Mouse (Mus musculus): ENCODE results near the gene Olfr1016. TPM values are rescaled to one million over a fixed set of nuclear protein-coding genes. Genes with fewer than 3 reads are reported as not detected.

Olfr1016 gene
- not detected for total RNA-seq (2021)

- intact Hi-C loops (cut with DNase I) = no loop called here
These were observed at the start of gene Olfr1016 for GRCm38 (mm10) chr2:85802444-85802843. Olfr1016 (minus strand) TSS chr2:85802544.

GRCm38 (mm10) chr2:85846730-85847129, 44.4 kb upstream of the Olfr1016 start, which contains the start of gene Olfr1020:
Olfr1020 (plus strand) TSS chr2:85847030.
- no peak for DNase-seq
- intact Hi-C loops (cut with DNase I) = no loop called here

More at GRCm38 (mm10) chr2:85802444-85802843, at the start of gene Olfr1016:
- no peak for DNase-seq

DNA sequence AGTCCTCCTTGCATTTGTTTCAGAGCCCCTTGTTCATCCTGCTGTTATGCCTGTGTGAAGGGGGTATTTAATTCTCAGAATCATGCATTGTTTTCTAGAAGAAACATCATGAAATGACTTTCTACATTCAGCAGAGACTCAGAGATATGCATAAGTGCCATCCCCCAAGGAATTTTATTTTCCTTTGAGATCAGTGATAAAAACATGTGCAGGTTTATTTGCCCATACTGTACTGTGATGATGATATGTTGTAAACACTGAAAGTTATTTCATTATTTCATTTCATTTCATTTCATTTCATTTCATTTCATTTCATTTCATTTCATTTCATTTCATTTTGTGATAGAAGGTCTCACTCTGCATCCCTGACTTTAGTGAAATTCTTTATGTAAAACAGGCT, 43.0 kb upstream of the Olfr1016 start, which contains the start of gene Olfr1019:
TSS of gene Olfr1019 (minus strand) at position 101 of the 400 bp plus-strand sequence.
- intact Hi-C loops (cut with DNase I) = no loop called here
- no peak for DNase-seq

DNA sequence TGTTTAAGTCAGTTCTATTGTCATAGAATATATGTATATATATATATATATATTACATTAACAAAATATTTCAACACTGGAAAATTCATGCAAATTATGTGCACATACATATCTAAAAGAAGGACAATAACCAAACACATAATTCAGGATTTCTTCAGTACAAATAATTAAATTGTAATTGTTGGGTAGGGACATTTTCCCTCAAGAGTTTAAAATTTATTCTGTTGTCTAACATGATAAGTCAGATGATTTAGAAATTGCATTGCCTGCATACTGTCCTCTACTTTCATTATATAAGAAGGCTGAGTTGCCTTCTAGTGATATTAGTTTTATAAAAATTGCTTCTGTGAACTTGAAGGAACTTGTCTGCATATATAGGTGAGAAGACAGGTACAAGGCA, 15.8 kb upstream of the Olfr1016 start, which contains the start of gene Olfr1018:
TSS of gene Olfr1018 (plus strand) at position 301 of the 400 bp plus-strand sequence.
- no peak for DNase-seq
- intact Hi-C loops (cut with DNase I) = no loop called here

GRCm38 (mm10) chr2:85804501-85804900, 2.2 kb upstream of the Olfr1016 start:
- intact Hi-C loops (cut with DNase I) = no loop called here
- DNase-seq = no peak

DNA sequence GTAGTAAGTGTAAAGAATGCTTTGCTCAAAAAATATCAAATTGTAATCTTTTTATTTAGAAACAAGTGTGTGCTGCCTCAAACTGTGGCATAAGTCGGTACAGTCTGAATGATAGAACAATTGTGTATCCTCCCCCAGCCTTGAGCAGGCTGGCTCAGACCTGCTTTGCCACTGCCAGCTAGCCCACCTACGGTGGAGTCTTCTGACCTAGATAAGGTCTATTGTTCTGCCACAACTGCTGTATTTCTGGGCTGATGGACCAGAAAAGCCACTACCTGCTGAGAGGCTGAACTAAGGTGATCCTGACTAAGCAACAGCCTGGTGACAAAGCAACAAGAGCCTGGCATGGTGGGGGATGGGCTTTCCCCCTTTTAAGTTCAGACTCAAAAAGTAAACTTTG, 10.0 kb downstream of the Olfr1016 start:
- no peak for DNase-seq
- intact Hi-C loops (cut with DNase I) = no loop called here

GRCm38 (mm10) chr2:85781717-85782116, 20.6 kb downstream of the Olfr1016 start, which contains the start of gene Olfr1015:
Olfr1015 (plus strand) TSS chr2:85782017.
- no peak for DNase-seq
- intact Hi-C loops (cut with DNase I) = no loop called here

- DNase-seq = no peak
These were observed 29.9 kb downstream of the Olfr1016 start, which contains the start of gene Olfr1014 for GRCm38 (mm10) chr2:85772413-85772812. Olfr1014 (plus strand) TSS chr2:85772713.

GRCm38 (mm10) chr2:85766798-85767197, 35.5 kb downstream of the Olfr1016 start, which contains the start of gene Olfr1013:
Olfr1013 (plus strand) TSS chr2:85767098.
- intact Hi-C loops (cut with DNase I) = no loop called here
- DNase-seq = no peak

More at GRCm38 (mm10) chr2:85772413-85772812, 29.9 kb downstream of the Olfr1016 start, which contains the start of gene Olfr1014:
- intact Hi-C loops (cut with DNase I) = no loop called here

- intact Hi-C loops (cut with DNase I) = no loop called here
- DNase-seq = no peak
These were observed 39.7 kb downstream of the Olfr1016 start, which contains the start of gene Olfr1012 for GRCm38 (mm10) chr2:85762666-85763065. Olfr1012 (minus strand) TSS chr2:85762766.

DNA sequence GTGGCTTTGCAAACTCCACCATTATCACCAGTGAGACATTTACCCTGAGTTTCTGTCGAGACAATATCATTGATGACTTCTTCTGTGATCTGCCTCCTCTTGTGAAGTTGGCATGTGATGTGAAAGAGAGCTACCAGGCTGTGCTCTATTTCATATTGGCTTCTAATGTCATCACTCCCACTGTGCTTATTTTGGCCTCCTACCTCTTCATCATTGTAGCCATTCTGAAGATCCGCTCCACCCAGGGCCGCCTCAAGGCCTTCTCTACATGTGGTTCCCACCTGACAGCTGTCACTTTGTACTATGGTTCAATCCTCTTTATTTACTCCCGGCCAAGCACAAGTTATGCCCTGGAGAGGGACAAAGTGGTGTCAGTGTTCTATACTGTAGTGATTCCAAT, 48.5 kb downstream of the Olfr1016 start:
- intact Hi-C loops (cut with DNase I) = no loop called here
- no peak for DNase-seq

Other genes starting within 250 kb of the Olfr1016 start
- gene Olfr996, start 223.3 kb downstream of the Olfr1016 start, total RNA-seq (2021) = not detected
- not detected for gene Olfr998, start 213.6 kb downstream of the Olfr1016 start, total RNA-seq (2021)
- gene Olfr1000, start 190.6 kb downstream of the Olfr1016 start, total RNA-seq (2021) = not detected
- gene Olfr1002, start 151.8 kb downstream of the Olfr1016 start, total RNA-seq (2021) = not detected
- gene Olfr154, start 138.1 kb downstream of the Olfr1016 start, total RNA-seq (2021) = not detected
- not detected for gene Olfr1006, start 123.8 kb downstream of the Olfr1016 start, total RNA-seq (2021)
- gene Olfr1008, start 113.1 kb downstream of the Olfr1016 start, total RNA-seq (2021) = not detected
- gene Olfr1009, start 87.1 kb downstream of the Olfr1016 start, total RNA-seq (2021) = not detected
- gene Olfr1012, start 39.8 kb downstream of the Olfr1016 start, total RNA-seq (2021) = not detected
- not detected for gene Olfr1013, start 35.4 kb downstream of the Olfr1016 start, total RNA-seq (2021)
- not detected for gene Olfr1014, start 29.8 kb downstream of the Olfr1016 start, total RNA-seq (2021)
- gene Olfr1015, start 20.5 kb downstream of the Olfr1016 start, total RNA-seq (2021) = not detected
- gene Olfr1018, start 15.9 kb upstream of the Olfr1016 start, total RNA-seq (2021) = not detected
- gene Olfr1019, start 42.9 kb upstream of the Olfr1016 start, total RNA-seq (2021) = not detected
- not detected for gene Olfr1020, start 44.5 kb upstream of the Olfr1016 start, total RNA-seq (2021)
- gene Olfr1022, start 66.0 kb upstream of the Olfr1016 start, total RNA-seq (2021) = not detected
- not detected for gene Olfr1023, start 83.1 kb upstream of the Olfr1016 start, total RNA-seq (2021)
- gene Olfr1024, start 102.5 kb upstream of the Olfr1016 start, total RNA-seq (2021) = not detected
- gene Olfr1025-ps1, start 112.6 kb upstream of the Olfr1016 start, total RNA-seq (2021) = not detected
- not detected for gene Olfr1026, start 119.0 kb upstream of the Olfr1016 start, total RNA-seq (2021)
- not detected for gene Olfr1028, start 147.9 kb upstream of the Olfr1016 start, total RNA-seq (2021)
- gene Olfr1029, start 171.4 kb upstream of the Olfr1016 start, total RNA-seq (2021) = not detected
- not detected for gene Olfr1030, start 176.7 kb upstream of the Olfr1016 start, total RNA-seq (2021)
- not detected for gene Olfr1031, start 187.8 kb upstream of the Olfr1016 start, total RNA-seq (2021)
- gene Olfr1032, start 203.0 kb upstream of the Olfr1016 start, total RNA-seq (2021) = not detected
- 1 to 10 TPM; 1.2 to 8.1 TPM for gene Olfr1033, start 218.1 kb upstream of the Olfr1016 start, total RNA-seq (2021)
- gene Olfr1034, start 243.3 kb upstream of the Olfr1016 start, total RNA-seq (2021) = under 1 TPM; 0.10 to 0.17 TPM

Measured in heart, postnatal 10 days (tissue).